Mouse (Mus musculus) megakaryocyte, embryonic 14.5 days (primary cell): ENCODE measurements around the gene Obscn.

Source experiments
- FLI1 ChIP-seq: IDR thresholded peaks from 2 replicates; pipeline ENCODE4 v1.6.1; 2012; ENCODE audit warnings: low read length, inconsistent platforms, mixed read lengths
- GATA1 ChIP-seq: IDR thresholded peaks from 3 replicates; pipeline ENCODE4 v1.6.1; 2012; ENCODE audit warnings: mixed read lengths, low read length, inconsistent platforms, borderline replicate concordance

- TF ChIP-seq GATA1 (no peak), FLI1 (no peak)
Measured at GRCm38 (mm10) chr11:58965001-58965760, 171.0 kb downstream of the Obscn start.
